Mouse (Mus musculus) testis, adult 2 months (tissue): ENCODE data around the gene Zfp950. TPM values are rescaled to one million over a fixed set of nuclear protein-coding genes. Genes with fewer than 3 reads are reported as not detected.
"Not testable (repeated sequence)": the region's sequence is repeated elsewhere in the genome, so short reads cannot be mapped to it uniquely, and the experiment has no call there.

Experiments used
- H3K27ac ChIP-seq: fragments of 200-500 bp; 2 replicates; pipeline ENCODE4 v1.5.1; 2012; ENCODE audit warnings: low read depth, low read length; ENCODE audit not compliant: control insufficient read depth, insufficient read depth
- H3K27me3 ChIP-seq: fragments of 200-500 bp; 2 replicates; pipeline ENCODE4 v1.6.1; 2012; ENCODE audit warnings: mild to moderate bottlenecking, low read length, moderate library complexity; ENCODE audit not compliant: control insufficient read depth, insufficient read depth
- H3K36me3 ChIP-seq: fragments of 200-500 bp; 2 replicates; pipeline ENCODE4 v1.6.1; 2012; ENCODE audit warnings: mild to moderate bottlenecking, low read length; ENCODE audit not compliant: control insufficient read depth, insufficient read depth
- H3K4me1 ChIP-seq: fragments of 200-500 bp; 2 replicates; pipeline ENCODE4 v1.6.1; 2012; ENCODE audit warnings: low read length; ENCODE audit not compliant: control insufficient read depth, insufficient read depth
- H3K4me3 ChIP-seq: fragments of 200-500 bp; 2 replicates; pipeline ENCODE4 v1.5.1; 2012; ENCODE audit warnings: low read depth, mild to moderate bottlenecking, low read length, moderate library complexity, mixed read lengths; ENCODE audit not compliant: control insufficient read depth
- CTCF ChIP-seq: fragments of 200-500 bp; IDR thresholded peaks from 2 replicates; pipeline ENCODE4 v1.5.1; 2012; ENCODE audit warnings: low read depth, mild to moderate bottlenecking, inconsistent platforms, low read length, moderate library complexity; ENCODE audit not compliant: control insufficient read depth, insufficient read depth, insufficient replicate concordance
- POLR2A ChIP-seq: fragments of 200-500 bp; IDR thresholded peaks from 2 replicates; pipeline ENCODE4 v1.6.1; 2012; ENCODE audit warnings: low read depth, mild to moderate bottlenecking, inconsistent platforms, low read length, moderate library complexity; ENCODE audit not compliant: control insufficient read depth
- polyA plus RNA-seq: library from polyadenylated mRNA; depleted of rRNA; stranded (reverse); fragments of >200 nt; gene quantifications from 2 replicates; pipeline ENCODE4 v1.2.3, GENCODE M21; 2012; rRNA removed

Zfp950 gene
- polyA plus RNA-seq: 4.3 and 4.6 TPM in 2 replicates

DNA sequence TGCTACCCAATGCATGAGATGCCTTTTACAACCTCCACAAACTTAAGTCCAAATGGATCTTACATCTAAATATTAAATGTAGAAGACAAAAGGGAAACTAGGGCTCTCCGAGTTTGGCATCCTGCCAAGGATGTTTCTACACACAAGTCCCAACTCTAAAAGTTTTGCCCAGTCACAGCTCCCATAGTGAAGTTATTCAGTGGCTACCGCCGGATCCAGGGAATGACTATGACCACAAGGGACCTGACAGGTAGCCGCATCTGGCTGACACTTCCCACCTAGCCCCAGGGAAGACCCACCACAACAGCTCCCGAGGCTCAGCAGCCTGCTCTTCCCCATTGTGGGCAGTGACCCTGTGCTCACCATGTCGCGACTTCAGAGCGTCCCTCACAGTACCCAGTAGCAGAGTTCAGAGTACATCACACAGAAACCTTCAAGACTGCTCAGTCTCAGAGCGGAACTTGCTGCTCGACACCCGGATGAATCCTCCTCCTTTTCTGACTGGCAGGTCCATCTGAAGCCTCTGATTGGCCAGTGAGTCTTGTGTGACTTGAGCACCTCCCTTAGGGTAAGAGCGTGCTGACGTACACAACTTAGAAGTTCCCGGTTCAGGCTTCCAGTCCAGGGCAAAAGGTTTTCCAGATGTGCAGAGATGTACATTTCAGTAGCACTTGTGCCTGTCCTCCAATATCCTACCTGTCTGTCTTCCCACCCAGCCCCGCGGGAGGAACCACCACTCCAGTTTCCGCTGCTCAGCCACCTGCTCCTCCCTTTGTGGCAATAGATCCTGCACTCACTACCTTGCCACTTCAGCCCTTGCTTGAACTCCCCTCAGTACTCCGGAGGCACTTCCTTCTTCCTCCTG, at the start of gene Zfp950:
TSS of gene Zfp950 (minus strand) at position 499 of the 865 bp plus-strand sequence.
- peak within 1 kb of the TSS; percentile 40; the same call in 1 of the 2 replicates for H3K27ac ChIP-seq
- H3K4me1 ChIP-seq: peaks cover 2% of the 10 kb centered on the region; the same call in 1 of the 2 replicates
- no peaks in the 10 kb centered on the region for H3K27me3 ChIP-seq
- TF ChIP-seq CTCF (no peak), POLR2A (peak; percentile 40; the same call in 1 of the 2 replicates)
- no peaks in the 10 kb centered on the region for H3K36me3 ChIP-seq
- H3K4me3 ChIP-seq: peak within 1 kb of the TSS; percentile 84

- H3K36me3 ChIP-seq, H3K27ac ChIP-seq, H3K4me3 ChIP-seq, H3K27me3 ChIP-seq, H3K4me1 ChIP-seq: not testable (repeated sequence)
Measured at GRCm38 (mm10) chr19:61183590-61183989, 43.0 kb upstream of the Zfp950 start, which contains the start of gene Gm6020. Gene Gm6020 (plus strand): TSS chr19:61183890.

- Histone ChIP-seq H3K27me3 (no peaks in the 10 kb centered on the region), H3K4me3 (peak within 1 kb of the TSS; percentile 67), H3K36me3 (no peaks in the 10 kb centered on the region), H3K4me1 (no peaks in the 10 kb centered on the region), H3K27ac (peak within 1 kb of the TSS; percentile 87)
- TF ChIP-seq POLR2A: peak; percentile 73; the same call in 1 of the 2 replicates
- TF ChIP-seq CTCF: no peak
Measured at GRCm38 (mm10) chr19:61175756-61176324, 35.2 kb upstream of the Zfp950 start, which contains the start of gene Gm7102. Gene Gm7102 (minus strand): TSS chr19:61176309.

GRCm38 (mm10) chr19:61151701-61152420, 11.2 kb upstream of the Zfp950 start:
- H3K4me1 ChIP-seq: peaks cover 2% of the 10 kb centered on the region; the same call in 1 of the 2 replicates
- H3K36me3 ChIP-seq: no peaks in the 10 kb centered on the region
- no peak for TF ChIP-seq POLR2A
- TF ChIP-seq CTCF: no peak
- no peak overlapping the region for H3K27ac ChIP-seq
- H3K4me3 ChIP-seq: peak overlapping the region; percentile 54
- no peaks in the 10 kb centered on the region for H3K27me3 ChIP-seq

GRCm38 (mm10) chr19:61151372-61151700, 10.7 kb upstream of the Zfp950 start:
- TF ChIP-seq POLR2A (no peak), CTCF (no peak)
- Histone ChIP-seq H3K36me3 (no peaks in the 10 kb centered on the region), H3K27me3 (no peaks in the 10 kb centered on the region), H3K4me3 (peak overlapping the region; percentile 54), H3K27ac (no peak overlapping the region), H3K4me1 (peaks cover 2% of the 10 kb centered on the region; the same call in 1 of the 2 replicates)

DNA sequence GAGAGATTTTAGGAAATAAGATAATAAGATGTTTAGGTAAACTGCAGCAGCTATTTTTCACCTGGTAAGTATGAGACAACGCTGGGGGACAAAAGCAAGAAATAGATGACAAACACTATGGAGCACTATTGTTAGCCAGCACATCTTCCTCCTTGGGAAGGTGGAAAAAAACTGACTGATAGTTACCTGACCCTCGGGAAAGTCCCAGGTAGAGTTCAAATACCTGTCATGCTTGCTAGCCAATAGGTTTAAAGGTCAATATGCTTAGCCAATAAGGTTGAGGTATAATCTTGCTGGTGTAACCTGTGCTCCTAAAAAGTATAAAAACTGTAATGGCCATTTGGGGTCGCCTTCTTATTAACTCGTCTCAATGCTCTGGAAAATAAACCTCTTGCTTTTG, 659 bp upstream of the Zfp950 start:
- no peaks in the 10 kb centered on the region for H3K36me3 ChIP-seq
- H3K27ac ChIP-seq: no peak overlapping the region
- H3K4me3 ChIP-seq: no peak overlapping the region
- H3K4me1 ChIP-seq: peaks cover 2% of the 10 kb centered on the region; the same call in 1 of the 2 replicates
- no peaks in the 10 kb centered on the region for H3K27me3 ChIP-seq
- TF ChIP-seq CTCF: no peak

DNA sequence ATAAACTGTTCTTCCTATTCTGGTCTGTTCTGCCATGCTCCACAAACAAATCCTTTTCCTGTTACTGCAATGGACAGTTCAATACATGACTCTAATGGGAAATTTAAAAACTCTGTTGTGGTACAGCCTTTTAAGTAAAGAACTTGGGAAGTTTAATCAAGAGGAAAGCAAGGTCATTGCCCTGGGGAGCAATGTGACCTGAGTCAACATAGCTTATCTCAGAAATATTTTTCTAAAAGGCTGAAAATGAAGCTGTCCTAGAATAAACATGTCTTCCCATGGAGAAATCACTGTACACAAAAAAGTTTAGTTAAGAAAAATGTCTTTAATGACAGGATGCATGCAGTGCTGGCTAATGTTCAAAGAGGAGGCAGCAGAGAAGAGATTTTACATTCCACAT, 2.0 kb downstream of the Zfp950 start:
- TF ChIP-seq POLR2A (no peak), CTCF (no peak)

DNA sequence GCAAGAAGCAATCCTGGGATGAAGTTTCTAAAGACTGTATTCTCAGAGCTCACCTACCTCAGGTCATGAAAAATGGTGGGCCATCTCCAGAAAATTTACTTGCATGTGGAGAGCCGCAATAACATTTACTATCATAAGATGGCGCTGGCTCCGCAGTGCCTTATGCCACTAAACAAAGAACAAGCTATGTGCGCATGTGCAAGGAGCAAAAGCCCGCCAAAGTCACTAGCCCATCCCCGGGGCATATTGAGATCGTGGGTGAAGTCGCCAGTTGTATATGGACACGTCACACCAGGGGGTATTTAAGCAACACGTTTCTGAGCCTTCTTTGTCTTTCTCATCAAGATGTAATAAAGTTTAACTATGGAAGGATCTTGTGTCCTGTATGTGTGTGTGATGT, 9.5 kb downstream of the Zfp950 start:
- H3K27me3 ChIP-seq: no peaks in the 10 kb centered on the region
- no peak overlapping the region for H3K4me3 ChIP-seq
- H3K27ac ChIP-seq: no peak overlapping the region
- TF ChIP-seq POLR2A (no peak), CTCF (no peak)
- H3K4me1 ChIP-seq: no peaks in the 10 kb centered on the region
- no peaks in the 10 kb centered on the region for H3K36me3 ChIP-seq

More for the DNA sequence above, 2.0 kb downstream of the Zfp950 start:
- no peaks in the 10 kb centered on the region for H3K27me3 ChIP-seq
- no peaks in the 10 kb centered on the region for H3K36me3 ChIP-seq
- H3K4me1 ChIP-seq: peaks cover 2% of the 10 kb centered on the region; the same call in 1 of the 2 replicates
- H3K27ac ChIP-seq: no peak overlapping the region
- no peak overlapping the region for H3K4me3 ChIP-seq
